Mouse (Mus musculus): ENCODE measurements at regions not wholly inside any gene's neighbourhood (a gene's known extent, or its start where the extent isn't known, plus 50 kb on each side); places are given as distances from the start of the nearest gene placed in this dataset.

- Histone ChIP-seq H3K27me3 (ENCODE audit: control insufficient read depth, insufficient read depth, low read length) (no peaks in the 10 kb centered on the region), H3K27ac (ENCODE audit: low read depth, low read length) (no peak overlapping the region), H3K9ac (replicated peaks; ENCODE audit: low read depth, low read length) (no peak overlapping the region), H3K4me3 (ENCODE audit: low read depth, low read length) (no peak overlapping the region), H3K36me3 (ENCODE audit: control insufficient read depth, insufficient read depth, low read length) (no peaks in the 10 kb centered on the region), H3K4me1 (ENCODE audit: control insufficient read depth, insufficient read depth, low read length) (no peaks in the 10 kb centered on the region), H3K9me3 (ENCODE audit: control insufficient read depth, low read length) (no peaks in the 10 kb centered on the region), H3K4me2 (ENCODE audit: low read depth, low read length) (no peak overlapping the region)
- ATAC-seq (ENCODE audit: low read depth) = no peak
- 78% methylated on average over 1 of the region's 1 CpGs for WGBS
These were observed 195.0 kb downstream of the Pros1 start for GRCm38 (mm10) chr16:63049100-63049499.

GRCm38 (mm10) chr16:63062883-63063282 is 208.8 kb downstream of the Pros1 start:
- Histone ChIP-seq H3K4me1 (ENCODE audit: control insufficient read depth, insufficient read depth, low read length) (no peaks in the 10 kb centered on the region), H3K27ac (ENCODE audit: low read depth, low read length) (no peak overlapping the region), H3K9ac (replicated peaks; ENCODE audit: low read depth, low read length) (no peak overlapping the region), H3K36me3 (ENCODE audit: control insufficient read depth, insufficient read depth, low read length) (no peaks in the 10 kb centered on the region), H3K27me3 (ENCODE audit: control insufficient read depth, insufficient read depth, low read length) (no peaks in the 10 kb centered on the region), H3K9me3 (ENCODE audit: control insufficient read depth, low read length) (no peaks in the 10 kb centered on the region), H3K4me2 (ENCODE audit: low read depth, low read length) (no peak overlapping the region), H3K4me3 (ENCODE audit: low read depth, low read length) (no peak overlapping the region)
- no peak for ATAC-seq (ENCODE audit: low read depth)

- WGBS = 86% methylated on average over 2 of the region's 2 CpGs
- no peaks in the 10 kb centered on the region for H3K36me3 ChIP-seq (ENCODE audit: control insufficient read depth, insufficient read depth, low read length)
- no peak overlapping the region for H3K4me3 ChIP-seq (ENCODE audit: low read depth, low read length)
- H3K9me3 ChIP-seq (ENCODE audit: control insufficient read depth, low read length) = no peaks in the 10 kb centered on the region
- H3K4me2 ChIP-seq (ENCODE audit: low read depth, low read length) = no peak overlapping the region
- H3K9ac ChIP-seq (replicated peaks; ENCODE audit: low read depth, low read length) = no peak overlapping the region
- no peak overlapping the region for H3K27ac ChIP-seq (ENCODE audit: low read depth, low read length)
- H3K4me1 ChIP-seq (ENCODE audit: control insufficient read depth, insufficient read depth, low read length) = no peaks in the 10 kb centered on the region
- H3K27me3 ChIP-seq (ENCODE audit: control insufficient read depth, insufficient read depth, low read length) = no peaks in the 10 kb centered on the region
- no peak for ATAC-seq (ENCODE audit: low read depth)
These were observed 215.9 kb downstream of the Pros1 start for GRCm38 (mm10) chr16:63069987-63070386.

- 74% methylated on average over 4 of the region's 4 CpGs for WGBS
- Histone ChIP-seq H3K4me2 (ENCODE audit: low read depth, low read length) (no peak overlapping the region), H3K4me3 (ENCODE audit: low read depth, low read length) (no peak overlapping the region), H3K27me3 (ENCODE audit: control insufficient read depth, insufficient read depth, low read length) (no peaks in the 10 kb centered on the region), H3K4me1 (ENCODE audit: control insufficient read depth, insufficient read depth, low read length) (no peaks in the 10 kb centered on the region), H3K9ac (replicated peaks; ENCODE audit: low read depth, low read length) (no peak overlapping the region), H3K9me3 (ENCODE audit: control insufficient read depth, low read length) (no peaks in the 10 kb centered on the region), H3K36me3 (ENCODE audit: control insufficient read depth, insufficient read depth, low read length) (no peaks in the 10 kb centered on the region), H3K27ac (ENCODE audit: low read depth, low read length) (no peak overlapping the region)
- no peak for ATAC-seq (ENCODE audit: low read depth)
These were observed 221.7 kb downstream of the Pros1 start for GRCm38 (mm10) chr16:63075814-63076213.

- no peak overlapping the region for H3K4me2 ChIP-seq (ENCODE audit: low read depth, low read length)
- no peak overlapping the region for H3K4me3 ChIP-seq (ENCODE audit: low read depth, low read length)
- H3K36me3 ChIP-seq (ENCODE audit: control insufficient read depth, insufficient read depth, low read length) = no peaks in the 10 kb centered on the region
- no peaks in the 10 kb centered on the region for H3K9me3 ChIP-seq (ENCODE audit: control insufficient read depth, low read length)
- WGBS = 59% methylated on average over 3 of the region's 3 CpGs
- no peak for ATAC-seq (ENCODE audit: low read depth)
- H3K4me1 ChIP-seq (ENCODE audit: control insufficient read depth, insufficient read depth, low read length) = no peaks in the 10 kb centered on the region
- no peak overlapping the region for H3K27ac ChIP-seq (ENCODE audit: low read depth, low read length)
- no peak overlapping the region for H3K9ac ChIP-seq (replicated peaks; ENCODE audit: low read depth, low read length)
- H3K27me3 ChIP-seq (ENCODE audit: control insufficient read depth, insufficient read depth, low read length) = no peaks in the 10 kb centered on the region
These were observed 227.3 kb downstream of the Pros1 start for GRCm38 (mm10) chr16:63081383-63081782.

- WGBS = 33% methylated on average over 5 of the region's 5 CpGs
- Histone ChIP-seq H3K9me3 (ENCODE audit: control insufficient read depth, low read length) (no peaks in the 10 kb centered on the region), H3K4me1 (ENCODE audit: control insufficient read depth, insufficient read depth, low read length) (no peaks in the 10 kb centered on the region), H3K36me3 (ENCODE audit: control insufficient read depth, insufficient read depth, low read length) (no peaks in the 10 kb centered on the region), H3K9ac (replicated peaks; ENCODE audit: low read depth, low read length) (no peak overlapping the region), H3K27ac (ENCODE audit: low read depth, low read length) (no peak overlapping the region), H3K4me2 (ENCODE audit: low read depth, low read length) (no peak overlapping the region), H3K4me3 (ENCODE audit: low read depth, low read length) (no peak overlapping the region), H3K27me3 (ENCODE audit: control insufficient read depth, insufficient read depth, low read length) (no peaks in the 10 kb centered on the region)
- no peak for ATAC-seq (ENCODE audit: low read depth)
These were observed 229.1 kb downstream of the Pros1 start for GRCm38 (mm10) chr16:63083256-63083655.

- H3K4me1 ChIP-seq (ENCODE audit: control insufficient read depth, insufficient read depth, low read length) = no peaks in the 10 kb centered on the region
- no peak overlapping the region for H3K27ac ChIP-seq (ENCODE audit: low read depth, low read length)
- no peak overlapping the region for H3K4me3 ChIP-seq (ENCODE audit: low read depth, low read length)
- no peaks in the 10 kb centered on the region for H3K36me3 ChIP-seq (ENCODE audit: control insufficient read depth, insufficient read depth, low read length)
- no peaks in the 10 kb centered on the region for H3K9me3 ChIP-seq (ENCODE audit: control insufficient read depth, low read length)
- no peaks in the 10 kb centered on the region for H3K27me3 ChIP-seq (ENCODE audit: control insufficient read depth, insufficient read depth, low read length)
- H3K9ac ChIP-seq (replicated peaks; ENCODE audit: low read depth, low read length) = no peak overlapping the region
- H3K4me2 ChIP-seq (ENCODE audit: low read depth, low read length) = no peak overlapping the region
- ATAC-seq (ENCODE audit: low read depth) = peak; percentile 87
- 17% methylated on average over 10 of the region's 10 CpGs for WGBS
These were observed 230.1 kb downstream of the Pros1 start for GRCm38 (mm10) chr16:63084021-63084756.

GRCm38 (mm10) chr16:63086086-63086796 is 232.1 kb downstream of the Pros1 start:
- Histone ChIP-seq H3K27me3 (ENCODE audit: control insufficient read depth, insufficient read depth, low read length) (no peaks in the 10 kb centered on the region), H3K4me2 (ENCODE audit: low read depth, low read length) (no peak overlapping the region), H3K4me1 (ENCODE audit: control insufficient read depth, insufficient read depth, low read length) (peaks cover under 1% of the 10 kb centered on the region; the same call in 1 of the 2 replicates), H3K4me3 (ENCODE audit: low read depth, low read length) (no peak overlapping the region), H3K27ac (ENCODE audit: low read depth, low read length) (no peak overlapping the region), H3K9me3 (ENCODE audit: control insufficient read depth, low read length) (no peaks in the 10 kb centered on the region), H3K9ac (replicated peaks; ENCODE audit: low read depth, low read length) (no peak overlapping the region), H3K36me3 (ENCODE audit: control insufficient read depth, insufficient read depth, low read length) (no peaks in the 10 kb centered on the region)
- no peak for ATAC-seq (ENCODE audit: low read depth)
- 76% methylated on average over 9 of the region's 9 CpGs for WGBS

- H3K27me3 ChIP-seq (ENCODE audit: control insufficient read depth, insufficient read depth, low read length) = no peaks in the 10 kb centered on the region
- H3K9ac ChIP-seq (replicated peaks; ENCODE audit: low read depth, low read length) = no peak overlapping the region
- H3K27ac ChIP-seq (ENCODE audit: low read depth, low read length) = peak overlapping the region; percentile 55; the same call in 1 of the 2 replicates
- peaks cover 7% of the 10 kb centered on the region for H3K4me1 ChIP-seq (ENCODE audit: control insufficient read depth, insufficient read depth, low read length)
- ATAC-seq (ENCODE audit: low read depth) = peak; percentile 89
- H3K4me3 ChIP-seq (ENCODE audit: low read depth, low read length) = no peak overlapping the region
- no peaks in the 10 kb centered on the region for H3K9me3 ChIP-seq (ENCODE audit: control insufficient read depth, low read length)
- 12% methylated on average over 11 of the region's 11 CpGs for WGBS
- H3K4me2 ChIP-seq (ENCODE audit: low read depth, low read length) = no peak overlapping the region
- no peaks in the 10 kb centered on the region for H3K36me3 ChIP-seq (ENCODE audit: control insufficient read depth, insufficient read depth, low read length)
These were observed 237.6 kb downstream of the Pros1 start for GRCm38 (mm10) chr16:63091471-63092300.

Data from neural tube, embryonic 14.5 days (tissue).